Mouse (Mus musculus) midbrain, embryonic 13.5 days (tissue): ENCODE results near the gene Hspb11. TPM values are rescaled to one million over a fixed set of nuclear protein-coding genes. Genes with fewer than 3 reads are reported as not detected.

ENCODE experiments used
- ATAC-seq: fragments of 200-750 bp; cut with Nextera tagmentation; 2 replicates; pipeline ENCODE4 v1.8.0; 2017; ENCODE audit warnings: mild to moderate bottlenecking, moderate TSS enrichment, moderate library complexity
- H3K27ac ChIP-seq: fragments of 300-500 bp; sonication (generic); 2 replicates; pipeline ENCODE4 v1.5.1; 2015; ENCODE audit warnings: inconsistent platforms, mild to moderate bottlenecking, moderate library complexity
- H3K27me3 ChIP-seq: fragments of 300-500 bp; sonication (generic); 2 replicates; pipeline ENCODE4 v1.6.1; 2015; ENCODE audit warnings: mild to moderate bottlenecking, inconsistent platforms
- H3K36me3 ChIP-seq: fragments of 300-500 bp; sonication (generic); 2 replicates; pipeline ENCODE4 v1.6.1; 2015; ENCODE audit warnings: mild to moderate bottlenecking, inconsistent platforms
- H3K4me1 ChIP-seq: fragments of 300-500 bp; sonication (generic); replicated peaks from 2 replicates; pipeline ENCODE4 v1.6.1; 2015; ENCODE audit warnings: inconsistent platforms
- H3K4me2 ChIP-seq: fragments of 300-500 bp; sonication (generic); replicated peaks from 2 replicates; pipeline ENCODE4 v1.6.1; 2015; ENCODE audit warnings: moderate library complexity, mild to moderate bottlenecking, inconsistent platforms
- H3K4me3 ChIP-seq: fragments of 300-500 bp; sonication (generic); replicated peaks from 2 replicates; pipeline ENCODE4 v1.5.1; 2015; ENCODE audit warnings: mild to moderate bottlenecking, inconsistent platforms
- H3K9ac ChIP-seq: fragments of 300-500 bp; sonication (generic); replicated peaks from 2 replicates; pipeline ENCODE4 v1.6.1; 2015; ENCODE audit warnings: mild to moderate bottlenecking, inconsistent platforms
- H3K9me3 ChIP-seq: fragments of 300-500 bp; sonication (generic); 2 replicates; pipeline ENCODE4 v1.6.1; 2016; ENCODE audit warnings: mild to moderate bottlenecking, inconsistent platforms
- WGBS: fragments of 180-500 bp; shearing (Covaris S2); methylation state at CpG from one replicate; pipeline ENCODE4 v1.1.7; 2015; 5-methylcytosine and 5-hydroxymethylcytosine counted together
- polyA plus RNA-seq: library from polyadenylated mRNA; unstranded; fragments of >200 nt; fragmentation: Nextera tagmentation; extraction: Ambion mirVana; gene quantifications from 2 replicates; pipeline ENCODE4 v1.2.1, GENCODE M21; 2015

The Hspb11 gene
- 34.9 and 39.6 TPM in 2 replicates for polyA plus RNA-seq

- Histone ChIP-seq H3K4me1 (peaks cover 32% of the 10 kb centered on the region), H3K4me2 (peak within 1 kb of the TSS; percentile 67), H3K36me3 (no peaks in the 10 kb centered on the region), H3K27ac (peak within 1 kb of the TSS; percentile 85), H3K27me3 (no peaks in the 10 kb centered on the region), H3K9me3 (no peaks in the 10 kb centered on the region), H3K9ac (peak within 1 kb of the TSS; percentile 84), H3K4me3 (peak within 1 kb of the TSS; percentile 75)
- under 1% methylated on average over 98 of the region's 101 CpGs for WGBS
- peak; percentile 96 for ATAC-seq
These were observed at the start of gene Hspb11, which contains the start of gene Lrrc42 for GRCm38 (mm10) chr4:107253125-107254091. Gene Hspb11, plus strand, starts transcription at chr4:107253593. Gene Lrrc42, minus strand, starts transcription at chr4:107253532.

GRCm38 (mm10) chr4:107207016-107207415 lies 46.4 kb upstream of the Hspb11 start:
- H3K27me3 ChIP-seq = no peaks in the 10 kb centered on the region
- H3K36me3 ChIP-seq = peaks cover 61% of the 10 kb centered on the region
- no peak overlapping the region for H3K4me3 ChIP-seq
- no peak for ATAC-seq
- no peaks in the 10 kb centered on the region for H3K9me3 ChIP-seq
- H3K4me2 ChIP-seq = no peak overlapping the region
- no peaks in the 10 kb centered on the region for H3K4me1 ChIP-seq
- no peak overlapping the region for H3K27ac ChIP-seq
- WGBS = 95% methylated on average over 2 of the region's 2 CpGs
- H3K9ac ChIP-seq = no peak overlapping the region

GRCm38 (mm10) chr4:107208880-107209279 lies 44.5 kb upstream of the Hspb11 start, which contains the start of gene Ldlrad1:
Gene Ldlrad1, plus strand, starts transcription at chr4:107209180.
- Histone ChIP-seq H3K4me2 (no peak within 1 kb of the TSS), H3K27me3 (no peaks in the 10 kb centered on the region), H3K4me3 (no peak within 1 kb of the TSS), H3K36me3 (peaks cover 43% of the 10 kb centered on the region), H3K9me3 (no peaks in the 10 kb centered on the region), H3K9ac (no peak within 1 kb of the TSS), H3K27ac (no peak within 1 kb of the TSS), H3K4me1 (no peaks in the 10 kb centered on the region)
- WGBS = 92% methylated on average over 3 of the region's 3 CpGs
- no peak for ATAC-seq

GRCm38 (mm10) chr4:107210483-107211097 lies 42.8 kb upstream of the Hspb11 start:
- H3K27ac ChIP-seq = no peak overlapping the region
- ATAC-seq = no peak
- no peaks in the 10 kb centered on the region for H3K27me3 ChIP-seq

GRCm38 (mm10) chr4:107211465-107211864 lies 41.9 kb upstream of the Hspb11 start:
- no peaks in the 10 kb centered on the region for H3K9me3 ChIP-seq
- H3K4me3 ChIP-seq = no peak overlapping the region
- no peaks in the 10 kb centered on the region for H3K4me1 ChIP-seq
- H3K9ac ChIP-seq = no peak overlapping the region
- H3K27me3 ChIP-seq = no peaks in the 10 kb centered on the region
- H3K27ac ChIP-seq = no peak overlapping the region
- no peak overlapping the region for H3K4me2 ChIP-seq
- ATAC-seq = no peak
- peaks cover 18% of the 10 kb centered on the region; the same call in 1 of the 2 replicates for H3K36me3 ChIP-seq
- WGBS = 78% methylated on average over 4 of the region's 4 CpGs

More at GRCm38 (mm10) chr4:107210483-107211097, 42.8 kb upstream of the Hspb11 start:
- no peaks in the 10 kb centered on the region for H3K4me1 ChIP-seq
- 85% methylated on average over 5 of the region's 5 CpGs for WGBS
- H3K9ac ChIP-seq = no peak overlapping the region
- peaks cover 26% of the 10 kb centered on the region for H3K36me3 ChIP-seq
- no peak overlapping the region for H3K4me3 ChIP-seq
- no peak overlapping the region for H3K4me2 ChIP-seq
- H3K9me3 ChIP-seq = no peaks in the 10 kb centered on the region

- no peak overlapping the region for H3K9ac ChIP-seq
- no peak overlapping the region for H3K27ac ChIP-seq
- no peaks in the 10 kb centered on the region for H3K27me3 ChIP-seq
- H3K36me3 ChIP-seq = peaks cover 15% of the 10 kb centered on the region; the same call in 1 of the 2 replicates
- ATAC-seq = no peak
- H3K4me3 ChIP-seq = no peak overlapping the region
- no peaks in the 10 kb centered on the region for H3K4me1 ChIP-seq
- WGBS = 87% methylated on average over 5 of the region's 5 CpGs
- H3K4me2 ChIP-seq = no peak overlapping the region
- no peaks in the 10 kb centered on the region for H3K9me3 ChIP-seq
These were observed 41.5 kb upstream of the Hspb11 start for GRCm38 (mm10) chr4:107211936-107212335.

- peaks cover 4% of the 10 kb centered on the region; the same call in 1 of the 2 replicates for H3K36me3 ChIP-seq
- whole genome bisulfite sequencing = 78% methylated on average over 12 of the region's 12 CpGs
- no peak for ATAC-seq
- no peak overlapping the region; the same call in 1 of the 2 replicates for H3K9ac ChIP-seq
- no peaks in the 10 kb centered on the region for H3K4me1 ChIP-seq
- no peaks in the 10 kb centered on the region for H3K27me3 ChIP-seq
- H3K4me2 ChIP-seq = no peak overlapping the region
- H3K9me3 ChIP-seq = no peaks in the 10 kb centered on the region
- H3K27ac ChIP-seq = no peak overlapping the region
- H3K4me3 ChIP-seq = no peak overlapping the region
These were observed 39.9 kb upstream of the Hspb11 start for GRCm38 (mm10) chr4:107213279-107214011.

- no peaks in the 10 kb centered on the region for H3K36me3 ChIP-seq
- no peak for ATAC-seq
- no peaks in the 10 kb centered on the region for H3K4me1 ChIP-seq
- WGBS = 85% methylated on average over 9 of the region's 9 CpGs
- no peak overlapping the region for H3K9ac ChIP-seq
- no peak overlapping the region for H3K4me3 ChIP-seq
- no peaks in the 10 kb centered on the region for H3K9me3 ChIP-seq
- no peak overlapping the region for H3K4me2 ChIP-seq
- no peak overlapping the region for H3K27ac ChIP-seq
- H3K27me3 ChIP-seq = no peaks in the 10 kb centered on the region
These were observed 35.8 kb upstream of the Hspb11 start for GRCm38 (mm10) chr4:107217574-107217973.

- H3K27ac ChIP-seq = no peak overlapping the region
- 92% methylated on average over 5 of the region's 5 CpGs for WGBS
These were observed 31.9 kb upstream of the Hspb11 start for GRCm38 (mm10) chr4:107221524-107221923.

GRCm38 (mm10) chr4:107223225-107224204 lies 29.9 kb upstream of the Hspb11 start:
- 0 out of 2 replicates have a peak, but pooled peaks have one; percentile 17 for ATAC-seq
- WGBS = 83% methylated on average over 11 of the region's 11 CpGs

More at GRCm38 (mm10) chr4:107221524-107221923, 31.9 kb upstream of the Hspb11 start:
- no peak overlapping the region for H3K4me3 ChIP-seq
- no peak for ATAC-seq
- H3K36me3 ChIP-seq = no peaks in the 10 kb centered on the region
- H3K9ac ChIP-seq = no peak overlapping the region
- no peak overlapping the region for H3K4me2 ChIP-seq
- H3K9me3 ChIP-seq = no peaks in the 10 kb centered on the region
- H3K4me1 ChIP-seq = no peaks in the 10 kb centered on the region
- H3K27me3 ChIP-seq = no peaks in the 10 kb centered on the region

GRCm38 (mm10) chr4:107226313-107226712 lies 27.1 kb upstream of the Hspb11 start:
- no peak overlapping the region for H3K4me3 ChIP-seq
- H3K27me3 ChIP-seq = no peaks in the 10 kb centered on the region
- 95% methylated on average over 2 of the region's 2 CpGs for WGBS
- no peak for ATAC-seq
- no peaks in the 10 kb centered on the region for H3K9me3 ChIP-seq
- peaks cover 3% of the 10 kb centered on the region for H3K36me3 ChIP-seq
- no peaks in the 10 kb centered on the region for H3K4me1 ChIP-seq
- H3K4me2 ChIP-seq = no peak overlapping the region
- no peak overlapping the region for H3K27ac ChIP-seq
- no peak overlapping the region for H3K9ac ChIP-seq

More at GRCm38 (mm10) chr4:107223225-107224204, 29.9 kb upstream of the Hspb11 start:
- H3K27ac ChIP-seq = no peak overlapping the region
- H3K27me3 ChIP-seq = no peaks in the 10 kb centered on the region
- H3K4me1 ChIP-seq = no peaks in the 10 kb centered on the region
- no peaks in the 10 kb centered on the region for H3K9me3 ChIP-seq
- H3K4me2 ChIP-seq = no peak overlapping the region
- no peak overlapping the region for H3K4me3 ChIP-seq
- H3K9ac ChIP-seq = no peak overlapping the region
- H3K36me3 ChIP-seq = no peaks in the 10 kb centered on the region
